Mouse (Mus musculus) MEL (cell line): ENCODE measurements around the gene Klk6. TPM values are rescaled to one million over a fixed set of nuclear protein-coding genes. Genes with fewer than 3 reads are reported as not detected.

Experiments used
- DNase-seq: peaks from one replicate; pipeline ENCODE4 v3.0.0; 2011; ENCODE audit warnings: low read depth, low spot score
- H3K27ac ChIP-seq: 2 replicates; pipeline ENCODE4 v1.5.1; 2012; ENCODE audit warnings: low read depth, mild to moderate bottlenecking, control low read depth, low read length, moderate library complexity; ENCODE audit not compliant: control insufficient read depth
- H3K27me3 ChIP-seq, 2 experiments: fragments of 150-350 bp in 1 of 2; sonication (generic) in 1 of 2; 2 replicates each; pipeline ENCODE4 v1.6.1; 2012; ENCODE audit warnings: low read length in 2 of 2, mild to moderate bottlenecking in 2 of 2, improper control_type of control experiment in 1 of 2, moderate library complexity in 1 of 2; ENCODE audit not compliant: insufficient read depth in 2 of 2, control insufficient read depth in 1 of 2
- H3K36me3 ChIP-seq, 2 experiments: 2 replicates each; pipeline ENCODE4 v1.6.1; 2012 to 2014; ENCODE audit warnings: low read length in 2 of 2, improper control_type of control experiment in 1 of 2, inconsistent platforms in 1 of 2, mild to moderate bottlenecking in 1 of 2; ENCODE audit not compliant: insufficient read depth in 2 of 2, control insufficient read depth in 1 of 2
- H3K4me1 ChIP-seq, 2 experiments: fragments of 150-350 bp in 1 of 2; sonication (generic) in 1 of 2; 2 replicates each; pipeline ENCODE4 v1.6.1; 2012; ENCODE audit warnings: low read length in 2 of 2, improper control_type of control experiment in 1 of 2, mild to moderate bottlenecking in 1 of 2; ENCODE audit not compliant: insufficient read depth in 2 of 2, control insufficient read depth in 1 of 2
- H3K4me3 ChIP-seq, 2 experiments: fragments of 150-350 bp in 1 of 2; sonication (generic) in 1 of 2; 2 replicates each; pipeline ENCODE4 v1.5.1; 2012; ENCODE audit warnings: low read depth in 2 of 2, low read length in 2 of 2, mild to moderate bottlenecking in 2 of 2, moderate library complexity in 2 of 2, control low read depth in 1 of 2, improper control_type of control experiment in 1 of 2; ENCODE audit not compliant: control insufficient read depth in 1 of 2, insufficient read depth in 1 of 2
- H3K79me2 ChIP-seq: 2 replicates; pipeline ENCODE4 v1.6.1; 2012; ENCODE audit warnings: mild to moderate bottlenecking, low read length, moderate library complexity; ENCODE audit not compliant: control insufficient read depth, poor library complexity, insufficient read depth
- H3K9ac ChIP-seq: 2 replicates; pipeline ENCODE4 v1.6.1; 2012; ENCODE audit warnings: low read depth, mild to moderate bottlenecking, control low read depth, low read length, moderate library complexity; ENCODE audit not compliant: control insufficient read depth, poor library complexity, severe bottlenecking
- H3K9me3 ChIP-seq: fragments of 150-350 bp; sonication (generic); replicated peaks from 2 replicates; pipeline ENCODE4 v1.6.1; 2012; ENCODE audit warnings: mild to moderate bottlenecking, low read length, improper control_type of control experiment, moderate library complexity; ENCODE audit not compliant: insufficient read depth
- CTCF ChIP-seq, 3 experiments: IDR thresholded peaks in 2 of 3; conservative IDR thresholded peaks in 1 of 3; 2 replicates each; pipeline ENCODE4 v1.5.1; 2011 to 2012; ENCODE audit warnings: low read length in 3 of 3, low read depth in 2 of 3, mild to moderate bottlenecking in 2 of 3, improper control_type of control experiment in 1 of 3, inconsistent platforms in 1 of 3, mixed read lengths in 1 of 3, moderate library complexity in 1 of 3; ENCODE audit not compliant: control insufficient read depth in 1 of 3, insufficient read depth in 1 of 3, poor library complexity in 1 of 3, severe bottlenecking in 1 of 3
- ELF1 ChIP-seq: IDR thresholded peaks from 2 replicates; pipeline ENCODE4 v1.6.1; 2014; ENCODE audit warnings: low read depth, mild to moderate bottlenecking, inconsistent platforms, low read length, improper control_type of control experiment, moderate library complexity
- EP300 ChIP-seq, 2 experiments: IDR thresholded peaks; 2 replicates each; pipeline ENCODE4 v1.6.1; 2011; ENCODE audit warnings: improper control_type of control experiment in 2 of 2, low read length in 2 of 2, low read depth in 1 of 2, mild to moderate bottlenecking in 1 of 2
- MXI1 ChIP-seq: IDR thresholded peaks from 2 replicates; pipeline ENCODE4 v1.6.1; 2011; ENCODE audit warnings: mild to moderate bottlenecking, low read depth, low read length, improper control_type of control experiment
- MYC ChIP-seq: IDR thresholded peaks from 2 replicates; pipeline ENCODE4 v1.6.1; 2011; ENCODE audit warnings: low read depth, mild to moderate bottlenecking, low read length, improper control_type of control experiment, moderate library complexity
- POLR2A ChIP-seq, 2 experiments: IDR thresholded peaks; 2 replicates each; pipeline ENCODE4 v1.6.1; 2011 to 2012; ENCODE audit warnings: low read length in 2 of 2, mild to moderate bottlenecking in 2 of 2, control low read depth in 1 of 2, improper control_type of control experiment in 1 of 2, low read depth in 1 of 2, moderate library complexity in 1 of 2; ENCODE audit not compliant: control insufficient read depth in 1 of 2, insufficient read depth in 1 of 2, poor library complexity in 1 of 2
- POLR2AphosphoS5 ChIP-seq: IDR thresholded peaks from 2 replicates; pipeline ENCODE4 v1.6.1; 2012; ENCODE audit warnings: low read depth, borderline replicate concordance, mild to moderate bottlenecking, inconsistent platforms, low read length, moderate library complexity, mixed read lengths
- TBP ChIP-seq: IDR thresholded peaks from 2 replicates; pipeline ENCODE4 v1.8.0; 2011; ENCODE audit warnings: low read depth, low read length, improper control_type of control experiment
- TCF12 ChIP-seq: IDR thresholded peaks from 2 replicates; pipeline ENCODE4 v1.6.1; 2014; ENCODE audit warnings: low read depth, mild to moderate bottlenecking, inconsistent platforms, low read length, improper control_type of control experiment, moderate library complexity
- ZKSCAN1 ChIP-seq: IDR thresholded peaks from 2 replicates; pipeline ENCODE4 v1.6.1; 2012; ENCODE audit warnings: low read depth, mild to moderate bottlenecking, inconsistent platforms, low read length, improper control_type of control experiment, moderate library complexity
- polyA plus RNA-seq, 2 experiments: library from polyadenylated mRNA; stranded (reverse) in 1 of 2; unstranded in 1 of 2; fragments of >175 nt in 1 of 2; fragments of >200 nt in 1 of 2; gene quantifications; 2 replicates each; pipeline versions ENCODE4 v1.2.1 to v1.2.4; 2012; ENCODE audit warnings: low replicate concordance in 2 of 2, low read depth in 1 of 2; ENCODE audit not compliant: insufficient read length in 2 of 2, insufficient read depth in 1 of 2, missing spikeins in 1 of 2
- total RNA-seq: library from RNA; depleted of rRNA; stranded (reverse); fragments of 300-350 nt; gene quantifications from 2 replicates; pipeline ENCODE4 v1.2.3, GENCODE M21; 2012

Gene Klk6
- total and polyA plus RNA-seq, 3 experiments: not detected

DNA sequence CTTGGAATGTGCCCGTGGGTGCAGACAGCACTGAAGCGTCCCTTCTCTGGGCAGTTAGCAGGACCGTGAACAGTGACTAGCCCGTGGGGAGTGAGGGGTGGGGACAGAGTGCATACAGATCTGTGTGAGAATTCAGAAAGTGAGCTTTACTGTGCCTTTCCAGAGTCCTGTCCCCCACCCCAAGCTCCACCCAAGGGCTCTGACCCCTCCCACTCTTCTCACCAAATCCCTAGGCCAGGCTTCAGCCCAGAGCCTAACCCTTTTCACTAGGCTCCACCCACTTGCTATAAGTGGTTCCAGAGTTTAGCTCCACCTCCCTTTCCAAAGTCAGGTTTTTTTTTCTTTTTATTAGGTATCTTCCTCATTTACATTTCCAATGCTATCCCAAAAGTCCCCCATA, 19.5 kb downstream of the Klk6 start:
- no peaks in the 10 kb centered on the region for H3K79me2 ChIP-seq
- no peaks in the 10 kb centered on the region for H3K9me3 ChIP-seq
- no peaks in the 10 kb centered on the region for H3K4me1 ChIP-seq
- no peaks in the 10 kb centered on the region for H3K36me3 ChIP-seq
- no peak overlapping the region for H3K9ac ChIP-seq
- no peak overlapping the region for H3K4me3 ChIP-seq
- no peak overlapping the region for H3K27ac ChIP-seq
- no peak for TF ChIP-seq TCF12
- TF ChIP-seq MYC: no peak
- no peak for TF ChIP-seq MXI1
- no peak for TF ChIP-seq EP300 (IDR thresholded peaks at IDR 0.05; ENCODE audit: low read depth in 1 of 2, low read length in 2 of 2)
- TF ChIP-seq POLR2A (IDR thresholded peaks at IDR 0.05; ENCODE audit: control insufficient read depth in 1 of 2, insufficient read depth in 1 of 2, low read depth in 1 of 2, low read length in 2 of 2, poor library complexity in 1 of 2): no peak
- no peak for DNase-seq
- no peaks in the 10 kb centered on the region for H3K27me3 ChIP-seq

DNA sequence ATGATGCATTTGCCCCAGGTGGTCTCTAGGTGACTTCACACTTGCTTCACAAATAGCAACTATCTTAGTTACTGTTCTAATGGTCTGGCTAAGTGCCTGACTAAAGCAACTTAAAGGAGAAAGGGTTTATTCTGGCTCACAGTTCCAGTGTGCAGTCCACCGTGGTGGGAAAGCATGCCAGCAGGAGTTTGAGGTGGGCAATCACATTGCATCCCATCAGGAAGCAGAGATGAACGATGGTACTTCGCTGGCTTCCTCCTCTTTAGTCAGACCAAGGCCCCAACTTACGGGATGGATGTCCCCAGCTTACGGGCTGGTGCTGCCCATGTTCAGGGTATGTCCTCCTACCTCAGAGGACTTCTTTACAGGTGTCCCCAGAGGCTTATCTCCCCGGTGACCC, 27.3 kb downstream of the Klk6 start:
- H3K9me3 ChIP-seq: no peaks in the 10 kb centered on the region
- H3K9ac ChIP-seq: no peak overlapping the region
- no peak overlapping the region for H3K27ac ChIP-seq
- H3K27me3 ChIP-seq: no peaks in the 10 kb centered on the region
- no peaks in the 10 kb centered on the region for H3K4me1 ChIP-seq
- no peak for DNase-seq
- H3K36me3 ChIP-seq: no peaks in the 10 kb centered on the region
- TF ChIP-seq ELF1 (no peak), MYC (no peak), TBP (no peak), POLR2AphosphoS5 (no peak), ZKSCAN1 (no peak)
- H3K79me2 ChIP-seq: no peaks in the 10 kb centered on the region
- H3K4me3 ChIP-seq: no peak overlapping the region

DNA sequence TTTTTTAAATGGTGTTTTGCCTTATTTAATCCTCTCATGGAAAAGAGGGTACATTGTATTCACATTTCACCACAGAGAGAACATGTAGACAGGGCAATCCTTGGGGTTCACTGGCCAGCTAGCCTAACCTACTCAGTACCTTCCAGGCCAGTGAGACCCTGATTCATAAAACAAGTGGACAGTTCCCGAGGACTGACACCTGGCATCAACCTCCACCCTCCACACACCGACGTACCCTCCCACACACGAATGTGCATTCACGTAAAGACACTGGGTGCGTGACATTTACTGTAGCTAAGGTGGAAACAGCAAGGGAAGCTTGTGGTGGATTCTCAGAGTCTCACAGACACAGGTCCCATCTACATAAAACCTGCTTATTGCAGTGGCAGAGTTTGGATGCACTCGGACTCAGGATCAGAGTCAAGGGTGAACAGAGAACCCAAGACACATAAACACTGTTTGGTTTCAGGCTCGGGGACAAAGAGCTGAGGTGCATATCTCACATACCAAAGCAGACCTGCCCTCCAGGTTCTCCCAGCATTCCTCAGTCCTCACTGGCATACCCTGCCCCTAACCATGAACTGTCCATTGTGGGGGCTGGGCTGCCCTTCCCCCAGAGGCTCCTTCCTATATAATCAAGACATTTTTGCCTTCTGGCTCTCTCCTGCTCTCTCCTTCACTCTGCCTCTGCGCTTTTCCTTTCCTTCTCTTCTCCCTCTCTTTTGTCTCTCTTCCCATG, 30.5 kb downstream of the Klk6 start:
- Histone ChIP-seq H3K4me1 (no peaks in the 10 kb centered on the region), H3K4me3 (no peak overlapping the region), H3K36me3 (no peaks in the 10 kb centered on the region), H3K9me3 (no peaks in the 10 kb centered on the region), H3K27me3 (no peaks in the 10 kb centered on the region), H3K27ac (no peak overlapping the region), H3K9ac (no peak overlapping the region), H3K79me2 (no peaks in the 10 kb centered on the region)
- DNase-seq: no peak
- no peak for TF ChIP-seq EP300 (IDR thresholded peaks at IDR 0.05; ENCODE audit: low read depth in 1 of 2, low read length in 2 of 2)
- no peak for TF ChIP-seq CTCF (IDR thresholded peaks at IDR 0.05 in 2 of 3, conservative IDR thresholded peaks at IDR 0.05 in 1 of 3; ENCODE audit: control insufficient read depth in 1 of 3, insufficient read depth in 1 of 3, low read depth in 2 of 3, low read length in 3 of 3, poor library complexity in 1 of 3, severe bottlenecking in 1 of 3)
